Mouse (Mus musculus) colon, adult 2 months (tissue): ENCODE results near the gene Cdh1. TPM values are rescaled to one million over a fixed set of nuclear protein-coding genes. Genes with fewer than 3 reads are reported as not detected.

Experiments
- polyA plus RNA-seq: library from polyadenylated mRNA; depleted of rRNA; stranded (reverse); fragments of >200 nt; gene quantifications from 2 replicates; pipeline ENCODE4 v1.2.3, GENCODE M21; 2012; rRNA removed

Cdh1 gene
- 359 and 382 TPM in 2 replicates for polyA plus RNA-seq

GRCm38 (mm10) chr8:106603131-106603819 lies at the start of gene Cdh1:
Gene Cdh1, plus strand, starts transcription at chr8:106603351.

GRCm38 (mm10) chr8:106573168-106573567 lies 30.0 kb upstream of the Cdh1 start, which contains the start of gene Gm10073:
Gene Gm10073, minus strand, starts transcription at chr8:106573461.

GRCm38 (mm10) chr8:106682971-106683668 lies 80.0 kb downstream of the Cdh1 start, which contains the start of gene Tango6:
Gene Tango6, plus strand, starts transcription at chr8:106683068.

Other genes starting within 250 kb of the Cdh1 start
- gene Zfp90, start 188.0 kb upstream of the Cdh1 start, polyA plus RNA-seq: 1.5 and 1.6 TPM in 2 replicates
- gene 6030452D12Rik, start 102.8 kb upstream of the Cdh1 start, polyA plus RNA-seq: 0.39 TPM in 1 of 2 replicates, not detected in the other
- gene Cdh3, start 92.5 kb upstream of the Cdh1 start, polyA plus RNA-seq: 1.6 and 1.8 TPM in 2 replicates
- 122 and 148 TPM in 2 replicates for gene Gm10073, start 29.9 kb upstream of the Cdh1 start, polyA plus RNA-seq
- gene Tango6, start 79.7 kb downstream of the Cdh1 start, polyA plus RNA-seq: 2.6 and 3.3 TPM in 2 replicates